Mouse (Mus musculus) adrenal gland (tissue): ENCODE measurements at regions not wholly inside any gene's neighbourhood (a gene's known extent, or its start where the extent isn't known, plus 50 kb on each side); places are given as distances from the start of the nearest gene placed in this dataset.

Experiments used
- intact Hi-C: fragments of 180-260 bp; cut with DNase I; formaldehyde crosslinking; loops from one replicate; pipeline ENCODE4 v1.15.1; 2025

- intact Hi-C loops, result loop anchor here (5.0 kb wide), 2 partner anchors 547 to 1677 kb away; no protein-coding TSS in a partner anchor
Measured at GRCm38 (mm10) chr4:24154418-24154817, 341.8 kb upstream of the Mms22l start.

- intact Hi-C loops, result no loop called here
Measured at GRCm38 (mm10) chr4:24173750-24174149, 322.5 kb upstream of the Mms22l start.

- intact Hi-C loops, result no loop called here
Measured at GRCm38 (mm10) chr4:24213262-24214036, 282.8 kb upstream of the Mms22l start.

DNA sequence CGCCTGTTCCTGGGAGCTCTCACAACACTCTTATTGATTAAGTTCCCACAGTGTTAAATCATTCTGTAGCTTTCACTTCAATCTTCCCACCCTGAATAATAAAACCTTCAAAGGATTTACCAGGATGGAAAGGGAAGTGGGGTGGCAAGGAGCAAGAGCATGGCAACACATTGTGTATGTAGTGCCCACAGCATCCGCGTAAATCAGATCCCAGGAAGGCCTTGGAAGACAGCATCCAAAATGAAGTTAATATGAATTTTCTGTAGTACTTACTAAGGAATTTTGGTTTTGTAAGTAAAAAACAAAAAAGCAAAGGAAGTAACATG, 282.3 kb upstream of the Mms22l start:
- intact Hi-C loops, result no loop called here

DNA sequence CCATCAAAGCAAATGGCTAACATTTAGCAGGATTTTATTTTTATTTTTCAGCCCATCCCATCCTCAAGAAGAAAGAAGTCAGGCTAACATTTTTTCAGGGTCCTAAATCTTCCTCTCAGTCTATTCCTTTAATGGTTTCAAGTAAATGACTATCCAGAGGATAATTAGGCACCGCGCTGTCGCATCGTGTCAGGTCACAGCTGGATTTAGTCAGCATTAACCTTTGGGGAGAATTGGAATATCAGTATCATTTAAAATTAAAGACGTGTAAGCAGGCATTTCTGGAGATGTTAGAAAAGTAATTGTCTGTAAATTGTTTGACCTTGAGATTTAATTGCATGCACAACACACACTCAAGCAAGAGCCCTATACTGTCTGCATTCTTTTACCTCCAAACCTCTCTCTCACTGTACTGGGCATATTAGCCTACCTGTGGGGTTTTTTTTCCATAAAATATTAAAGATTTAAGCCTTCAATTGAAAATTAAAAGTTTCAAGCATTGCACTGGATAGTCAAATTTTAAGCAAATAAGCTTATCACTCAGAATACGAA, 277.8 kb upstream of the Mms22l start:
- intact Hi-C loops, result no loop called here

DNA sequence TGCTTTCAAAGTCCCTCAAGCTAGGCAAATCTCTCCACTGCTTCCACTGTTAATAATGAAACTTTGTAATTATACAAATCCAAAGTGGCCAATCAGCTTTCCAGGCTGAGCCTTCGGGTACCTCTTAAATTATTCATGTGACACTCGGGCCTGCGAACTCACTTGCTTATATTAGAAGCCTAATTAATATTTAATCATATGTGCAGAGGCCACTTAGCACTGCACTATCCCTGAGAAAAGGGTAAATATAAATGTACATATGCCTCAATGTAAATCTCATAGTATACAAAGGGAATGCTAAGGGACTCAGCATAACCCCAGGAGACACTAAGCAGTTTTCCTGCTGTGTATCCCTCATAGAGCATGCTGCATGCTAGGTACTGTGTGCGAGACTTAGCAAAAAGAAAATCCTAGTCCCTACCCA, 277.2 kb upstream of the Mms22l start:
- intact Hi-C loops, result no loop called here

DNA sequence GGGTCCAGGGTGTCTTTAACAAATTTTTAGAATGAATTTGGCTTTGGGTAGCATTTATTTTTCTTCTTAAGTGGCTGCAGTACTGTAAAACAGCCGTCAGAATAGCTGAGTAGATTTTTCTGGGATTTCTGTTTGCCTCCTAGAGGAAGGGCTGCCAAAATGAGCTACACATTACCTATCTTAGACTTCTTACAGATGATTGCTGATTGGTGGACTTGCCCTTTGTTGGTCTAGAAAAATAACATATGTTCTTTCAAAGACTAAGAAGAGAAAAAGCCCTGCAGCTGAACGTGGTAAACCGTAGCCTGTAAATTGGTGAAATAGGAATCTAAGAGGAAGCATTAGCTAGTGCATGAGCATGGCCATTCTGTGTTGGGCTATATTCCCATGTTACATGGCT, 276.7 kb upstream of the Mms22l start:
- intact Hi-C loops, result no loop called here

- intact Hi-C loops, result no loop called here
Measured at GRCm38 (mm10) chr4:24245124-24245523, 251.1 kb upstream of the Mms22l start.

- intact Hi-C loops, result no loop called here
Measured at GRCm38 (mm10) chr4:24248142-24249054, 247.9 kb upstream of the Mms22l start.

GRCm38 (mm10) chr4:24249243-24249970, 246.8 kb upstream of the Mms22l start:
- intact Hi-C loops, result no loop called here

DNA sequence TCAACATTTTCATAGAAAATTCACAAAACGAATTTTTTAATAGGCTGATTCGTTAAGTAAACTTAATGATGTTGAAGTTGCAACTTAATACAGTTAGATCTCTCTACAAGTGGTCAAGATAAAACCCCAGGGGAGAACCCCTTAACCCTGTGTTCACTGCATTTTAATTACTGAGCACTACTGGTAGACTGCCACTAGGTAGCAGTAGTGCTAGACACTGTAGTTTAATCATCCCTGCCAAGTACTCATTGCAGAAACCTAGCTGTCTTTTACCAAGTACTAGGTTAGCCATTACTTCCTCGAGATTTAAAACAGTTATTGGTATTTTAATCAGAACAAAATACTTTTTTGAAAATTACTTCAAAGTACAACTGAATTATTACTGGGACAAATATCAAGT, 218.1 kb upstream of the Mms22l start:
- intact Hi-C loops, result loop anchor here (5.0 kb wide), 1 partner anchor 419 kb away; no protein-coding TSS in a partner anchor
